Mouse (Mus musculus): ENCODE data around the gene Myh13.

- no peak for TF ChIP-seq POLR2A (IDR thresholded peaks at IDR 0.05; ENCODE audit: borderline replicate concordance, extremely low read depth, insufficient read depth, insufficient read length, poor library complexity, severe bottlenecking)
- TF ChIP-seq CTCF (IDR thresholded peaks at IDR 0.05; ENCODE audit: borderline replicate concordance, extremely low read depth, insufficient read depth, insufficient read length), result no peak
These were observed 69.4 kb downstream of the Myh13 start for GRCm38 (mm10) chr11:67390679-67391384.
